Mouse (Mus musculus) spleen, adult 2 months (tissue): ENCODE data around the gene Slc35f5.

Experiments
- CTCF ChIP-seq: fragments of 200-500 bp; IDR thresholded peaks from 2 replicates; pipeline ENCODE4 v1.5.1; 2011; ENCODE audit warnings: mild to moderate bottlenecking, inconsistent platforms; ENCODE audit not compliant: insufficient read depth, insufficient read length, insufficient replicate concordance; ENCODE audit errors: extremely low read depth
- POLR2A ChIP-seq: fragments of 200-500 bp; IDR thresholded peaks from 2 replicates; pipeline ENCODE4 v1.6.1; 2011; ENCODE audit warnings: low read depth, low read length, inconsistent platforms

DNA sequence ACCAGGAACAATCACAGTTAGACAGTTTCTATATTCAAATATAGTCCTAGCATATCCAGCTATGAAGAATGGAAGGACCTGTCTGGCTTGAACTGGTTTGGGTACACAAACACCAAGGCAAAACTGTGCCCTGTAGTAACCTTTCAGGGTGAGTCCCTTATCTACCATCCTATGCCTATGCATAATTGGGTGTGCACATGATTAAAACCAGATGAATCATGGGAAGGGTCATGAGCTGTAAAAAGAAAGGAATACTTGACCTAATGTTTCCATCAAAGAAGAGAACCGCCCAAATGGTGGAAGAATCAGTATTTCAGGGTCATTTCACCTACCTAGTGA is 33.8 kb upstream of the Slc35f5 start:
- no peak for TF ChIP-seq CTCF
- no peak for TF ChIP-seq POLR2A
